16 mouse cellular contexts compared by ENCODE assay signal in genomic region chr11:4232644-4233043, GRCm38 (mm10). TPM values are rescaled to one million over a fixed set of nuclear protein-coding genes. Genes with fewer than 3 reads are reported as not detected.
DNase-seq lines count a peak whose midpoint lies in the region; ATAC-seq lines count a peak whose summit lies in the region.
"Had no signal": no experiment of that assay in that cellular context is flagged by ENCODE, and none has a peak within 500 bp of the region (broad histone marks: within the 10 kb centered on the region; RNA-seq: fewer than 3 reads in every experiment).

No protein-coding gene starts in this region.

- peaks cover 4% of the 10 kb centered on the region; the same call in 1 of the 2 replicates for H3K4me1 ChIP-seq in heart, embryonic 15.5 days (replicated peaks)
- peaks cover 12% of the 10 kb centered on the region for H3K4me1 ChIP-seq in embryonic facial prominence, embryonic 10.5 days
- no peaks in the 10 kb centered on the region for H3K4me1 ChIP-seq in hindbrain, embryonic 12.5 days

- 39% methylated on average over 12 of the region's 12 CpGs for WGBS in heart, embryonic 15.5 days
- WGBS in embryonic facial prominence, embryonic 10.5 days: 64% methylated on average over 12 of the region's 12 CpGs
- 74% methylated on average over 12 of the region's 12 CpGs for WGBS in hindbrain, embryonic 12.5 days

- no peak overlapping the region for H3K9ac ChIP-seq in heart, embryonic 15.5 days
- H3K9ac ChIP-seq in hindbrain, embryonic 12.5 days: no peak overlapping the region
- H3K9ac ChIP-seq: liver, embryonic 15.5 days; midbrain, embryonic 12.5 days had no signal

- 0 out of 2 replicates have a peak, but pooled peaks cover 4% of the 10 kb centered on the region for H3K27me3 ChIP-seq in heart, embryonic 15.5 days
- no peaks in the 10 kb centered on the region for H3K27me3 ChIP-seq in embryonic facial prominence, embryonic 10.5 days (replicated peaks; ENCODE audit: low read depth, poor library complexity, severe bottlenecking)
- H3K27me3 ChIP-seq in hindbrain, embryonic 12.5 days: no peaks in the 10 kb centered on the region
- H3K27me3 ChIP-seq: liver, embryonic 15.5 days; midbrain, embryonic 12.5 days had no signal

- H3K27ac ChIP-seq in heart, embryonic 15.5 days: no peak overlapping the region
- 0 out of 2 replicates have a peak overlapping the region, but pooled peaks have one; percentile 4 for H3K27ac ChIP-seq in embryonic facial prominence, embryonic 10.5 days (replicated peaks)
- no peak overlapping the region for H3K27ac ChIP-seq in hindbrain, embryonic 12.5 days
- H3K27ac ChIP-seq: layer of hippocampus, adult 2 months; liver, embryonic 15.5 days; midbrain, embryonic 12.5 days had no signal

- peak; percentile 58; the same call in 1 of the 2 replicates for ATAC-seq in heart, embryonic 15.5 days (replicated peaks; ENCODE audit: insufficient number of reproducible peaks, insufficient read depth, low FRiP score, low read depth)
- peak; percentile 55 for ATAC-seq in megakaryocyte, adult 5-6 weeks (ENCODE audit: poor library complexity, severe bottlenecking)
- no peak for ATAC-seq in hindbrain, embryonic 12.5 days (ENCODE audit: low FRiP score)

- no peaks in the 10 kb centered on the region for H3K36me3 ChIP-seq in heart, embryonic 15.5 days
- H3K36me3 ChIP-seq in embryonic facial prominence, embryonic 10.5 days (replicated peaks): no peaks in the 10 kb centered on the region
- H3K36me3 ChIP-seq in hindbrain, embryonic 12.5 days: no peaks in the 10 kb centered on the region
- H3K36me3 ChIP-seq: liver, embryonic 15.5 days; midbrain, embryonic 12.5 days had no signal

- H3K4me3 ChIP-seq in heart, embryonic 15.5 days: no peak overlapping the region
- no peak overlapping the region for H3K4me3 ChIP-seq in embryonic facial prominence, embryonic 10.5 days
- no peak overlapping the region for H3K4me3 ChIP-seq in hindbrain, embryonic 12.5 days
- H3K4me3 ChIP-seq: layer of hippocampus, adult 2 months; liver, embryonic 15.5 days; midbrain, embryonic 12.5 days had no signal

- DNase-seq in heart, postnatal 10 days: no peak
- DNase-seq in 416B (ENCODE audit: low read depth): peak; percentile 94
- no peak for DNase-seq in embryonic facial prominence, embryonic 10.5 days (ENCODE audit: low spot score)
- no peak for DNase-seq in thymus, postnatal 10 days (ENCODE audit: low spot score in 2 of 2)
- DNase-seq in cerebellum, adult 8-10 months: no peak
- DNase-seq: cerebellum, postnatal 14 days; thymus, adult 2 months had no signal

- no peak overlapping the region for H3K4me2 ChIP-seq in heart, embryonic 15.5 days
- no peak overlapping the region for H3K4me2 ChIP-seq in hindbrain, embryonic 12.5 days (replicated peaks)
- H3K4me2 ChIP-seq: liver, embryonic 15.5 days; midbrain, embryonic 12.5 days had no signal

- intact Hi-C loops in heart, postnatal 10 days (cut with DNase I): no loop called here

- H3K9me3 ChIP-seq in heart, embryonic 15.5 days (replicated peaks): no peaks in the 10 kb centered on the region
- H3K9me3 ChIP-seq in embryonic facial prominence, embryonic 10.5 days: no peaks in the 10 kb centered on the region
- H3K9me3 ChIP-seq in hindbrain, embryonic 12.5 days (replicated peaks): no peaks in the 10 kb centered on the region
- H3K9me3 ChIP-seq: liver, embryonic 15.5 days; midbrain, embryonic 12.5 days had no signal

RNA-seq across cellular contexts. Expression of gene Osm, which starts 3.6 kb away (rescaled TPM):
- polyA plus RNA-seq in heart, embryonic 15.5 days (2015; fragmentation: Nextera tagmentation; extraction: Ambion mirVana): 0.09 and 0.33 TPM in 2 replicates
- total RNA-seq in heart, postnatal 10 days (2021): not detected
- not detected in 2 replicates for polyA plus RNA-seq in embryonic facial prominence, embryonic 10.5 days (2016; fragmentation: Nextera tagmentation; extraction: Ambion mirVana)
- 26.6 and 34.4 TPM in 2 replicates for total RNA-seq in megakaryocyte, adult 5-6 weeks (2015)
- total RNA-seq in megakaryocyte, adult 5-6 weeks (2017): 31.9 and 39.2 TPM in 2 replicates
- not detected in 2 replicates for polyA plus RNA-seq in hindbrain, embryonic 12.5 days (2016; fragmentation: Nextera tagmentation; extraction: Ambion mirVana)
- polyA plus RNA-seq: embryonic facial prominence, embryonic 11.5 days; kidney, embryonic 14.5 days; midbrain, embryonic 12.5 days; neural tube, embryonic 11.5 days had no signal

RNA-seq across cellular contexts. Expression of gene Castor1, which starts 14.6 kb away (rescaled TPM):
- polyA plus RNA-seq in heart, embryonic 15.5 days (2015; fragmentation: Nextera tagmentation; extraction: Ambion mirVana): 6.7 and 13.3 TPM in 2 replicates
- total RNA-seq in heart, postnatal 10 days (2021): 10 to 100 TPM in 1 of 2 experiments, 1 to 10 TPM in 1; 7.9 to 10.4 TPM
- polyA plus RNA-seq in embryonic facial prominence, embryonic 10.5 days (2016; fragmentation: Nextera tagmentation; extraction: Ambion mirVana): 2.2 and 2.4 TPM in 2 replicates
- total RNA-seq in megakaryocyte, adult 5-6 weeks (2015): 1.2 and 1.3 TPM in 2 replicates
- total RNA-seq in megakaryocyte, adult 5-6 weeks (2017): 1.1 and 2.3 TPM in 2 replicates
- 3.1 and 3.6 TPM in 2 replicates for polyA plus RNA-seq in hindbrain, embryonic 12.5 days (2016; fragmentation: Nextera tagmentation; extraction: Ambion mirVana)

RNA-seq across cellular contexts. Expression of gene Lif, which starts 24.7 kb away (rescaled TPM):
- 0.23 and 0.55 TPM in 2 replicates for polyA plus RNA-seq in heart, embryonic 15.5 days (2015; fragmentation: Nextera tagmentation; extraction: Ambion mirVana)
- under 1 TPM; 0.55 to 0.62 TPM for total RNA-seq in heart, postnatal 10 days (2021)
- 0.09 and 0.36 TPM in 2 replicates for polyA plus RNA-seq in embryonic facial prominence, embryonic 10.5 days (2016; fragmentation: Nextera tagmentation; extraction: Ambion mirVana)
- total RNA-seq in megakaryocyte, adult 5-6 weeks (2015): 0.18 and 0.31 TPM in 2 replicates
- total RNA-seq in megakaryocyte, adult 5-6 weeks (2017): 1.1 and 6.7 TPM in 2 replicates
- not detected in 2 replicates for polyA plus RNA-seq in hindbrain, embryonic 12.5 days (2016; fragmentation: Nextera tagmentation; extraction: Ambion mirVana)
- polyA plus RNA-seq: kidney, embryonic 14.5 days; liver, embryonic 15.5 days; midbrain, embryonic 12.5 days; neural tube, embryonic 11.5 days had no signal

RNA-seq across cellular contexts. Expression of gene Tbc1d10a, which starts 46.1 kb away (rescaled TPM):
- 13.9 and 21.6 TPM in 2 replicates for polyA plus RNA-seq in heart, embryonic 15.5 days (2015; fragmentation: Nextera tagmentation; extraction: Ambion mirVana)
- 10 to 100 TPM; 12.3 to 12.6 TPM for total RNA-seq in heart, postnatal 10 days (2021)
- 27.4 and 31.0 TPM in 2 replicates for polyA plus RNA-seq in embryonic facial prominence, embryonic 10.5 days (2016; fragmentation: Nextera tagmentation; extraction: Ambion mirVana)
- total RNA-seq in megakaryocyte, adult 5-6 weeks (2015): 2.5 and 3.8 TPM in 2 replicates
- 5.5 and 8.3 TPM in 2 replicates for total RNA-seq in megakaryocyte, adult 5-6 weeks (2017)
- 28.5 and 29.2 TPM in 2 replicates for polyA plus RNA-seq in hindbrain, embryonic 12.5 days (2016; fragmentation: Nextera tagmentation; extraction: Ambion mirVana)
